Mouse (Mus musculus): Measurements from ENCODE around the gene Magi1.

Gene Magi1

DNA sequence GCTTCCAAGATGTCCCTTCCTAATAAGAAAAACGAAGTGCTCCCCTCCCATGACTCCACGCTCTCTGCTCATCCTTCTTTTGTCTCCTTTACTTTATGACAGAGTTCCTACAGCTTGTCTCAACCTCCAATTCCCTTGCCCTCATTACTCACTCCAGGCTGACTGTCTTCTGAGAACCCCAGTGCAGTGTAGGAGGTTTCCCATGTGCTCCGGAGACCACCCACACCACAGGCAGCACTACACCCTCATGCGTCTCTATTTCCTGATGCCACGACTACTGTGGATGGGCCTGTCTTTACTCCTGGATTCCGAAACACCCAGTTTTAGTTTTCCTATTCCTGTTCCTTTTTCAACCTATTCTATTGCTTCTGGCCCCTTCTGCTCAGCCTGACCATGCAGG lies 549.9 kb downstream of the Magi1 start:
- no peak for DNase-seq (ENCODE audit: low read depth, low spot score)

DNA sequence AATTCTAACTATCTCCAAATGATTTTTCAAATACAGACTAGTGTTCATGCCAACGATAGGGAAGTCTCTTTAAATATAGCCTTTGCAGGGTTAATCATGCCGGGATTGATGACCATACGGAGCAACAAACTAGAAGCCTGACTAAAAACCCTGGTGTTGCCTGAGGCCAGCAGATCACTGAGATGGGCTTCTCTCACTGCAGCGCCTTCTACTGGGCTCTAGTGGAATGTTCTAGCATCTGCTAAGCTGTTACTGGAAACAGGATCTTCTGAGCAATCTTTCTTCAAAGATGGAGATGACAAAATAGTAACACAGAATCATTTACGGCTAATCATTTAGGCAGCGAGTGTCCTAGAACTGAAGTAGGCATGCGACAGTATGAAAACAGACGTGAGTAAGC lies 554.0 kb downstream of the Magi1 start:
- DNase-seq (ENCODE audit: low read depth, low spot score): no peak

DNA sequence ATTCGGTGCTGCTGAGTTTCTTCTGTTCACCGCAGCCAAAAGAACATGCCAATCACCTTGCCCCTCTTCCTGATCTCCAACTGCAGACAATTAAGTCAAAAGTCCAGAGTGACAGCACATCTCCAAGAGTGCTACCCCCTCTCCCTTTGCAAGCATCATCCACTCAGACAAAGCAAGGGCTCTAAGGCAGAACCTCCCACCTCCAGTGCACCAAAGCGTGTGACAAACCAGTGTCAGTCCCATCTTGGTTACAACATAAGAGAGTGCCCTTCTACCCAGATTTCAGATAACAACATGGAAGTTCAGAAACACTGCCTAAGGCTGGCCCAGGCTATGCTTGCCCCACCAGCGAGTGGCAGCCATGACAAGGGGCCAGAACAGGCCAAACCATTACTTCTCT lies 554.9 kb downstream of the Magi1 start:
- DNase-seq (ENCODE audit: low read depth, low spot score): no peak

DNA sequence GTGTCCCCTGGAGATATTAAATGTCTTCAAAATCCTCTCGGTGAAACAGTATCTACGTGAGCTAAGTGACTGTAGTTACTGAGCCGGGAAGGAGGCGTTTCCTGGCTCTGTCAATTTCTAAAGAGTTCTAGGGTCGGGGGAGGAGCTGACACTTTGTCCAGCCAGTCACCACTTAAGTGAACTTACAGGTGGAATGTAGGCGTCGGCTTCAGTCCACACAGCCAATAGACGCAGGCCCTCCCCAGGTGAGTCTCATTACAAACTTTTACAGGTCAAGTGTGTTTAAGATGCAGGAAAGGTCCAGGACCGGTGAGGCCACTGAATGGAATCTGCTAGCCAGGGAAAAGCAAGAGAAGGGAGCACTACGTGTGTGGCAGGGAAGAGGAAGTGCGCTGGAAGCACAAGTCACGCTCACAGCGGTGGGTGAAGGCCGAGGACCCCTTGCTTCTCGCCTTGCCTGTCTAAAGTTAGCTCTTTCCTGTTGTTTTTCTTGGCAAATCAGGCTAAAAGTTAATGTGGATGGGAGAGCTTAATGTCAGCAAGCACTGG lies 556.0 kb downstream of the Magi1 start:
- no peak for DNase-seq (ENCODE audit: low read depth, low spot score)

DNA sequence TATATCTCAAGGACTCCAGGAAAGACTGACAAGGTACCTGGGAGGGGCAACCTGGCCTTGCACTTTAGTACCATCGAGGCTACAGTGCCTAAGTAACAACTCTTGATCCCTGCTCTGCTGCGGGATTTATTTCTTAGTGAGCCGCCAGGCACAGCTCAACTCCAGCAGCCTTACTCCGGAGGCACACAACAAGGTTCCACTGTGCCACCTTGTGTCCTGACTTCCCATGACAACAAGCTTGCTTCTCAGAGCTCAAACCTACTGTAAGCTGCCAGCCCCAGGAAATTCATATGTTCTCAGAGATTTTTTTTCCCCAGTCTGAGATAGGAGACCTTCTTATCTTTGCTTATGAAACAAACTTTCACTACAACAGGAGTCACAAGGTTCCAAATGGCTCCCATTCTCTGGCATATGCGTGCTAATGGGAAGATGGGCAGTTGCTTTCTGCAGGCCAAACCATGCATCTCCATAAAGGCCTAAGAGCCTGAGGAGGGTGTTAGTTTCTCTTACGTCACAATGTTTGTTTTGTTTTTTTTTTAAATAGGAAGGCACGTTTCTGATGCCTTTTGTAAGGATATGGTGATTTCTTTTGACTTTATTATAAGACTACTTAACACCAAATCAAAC lies 556.8 kb downstream of the Magi1 start:
- DNase-seq (ENCODE audit: low read depth, low spot score): no peak

DNA sequence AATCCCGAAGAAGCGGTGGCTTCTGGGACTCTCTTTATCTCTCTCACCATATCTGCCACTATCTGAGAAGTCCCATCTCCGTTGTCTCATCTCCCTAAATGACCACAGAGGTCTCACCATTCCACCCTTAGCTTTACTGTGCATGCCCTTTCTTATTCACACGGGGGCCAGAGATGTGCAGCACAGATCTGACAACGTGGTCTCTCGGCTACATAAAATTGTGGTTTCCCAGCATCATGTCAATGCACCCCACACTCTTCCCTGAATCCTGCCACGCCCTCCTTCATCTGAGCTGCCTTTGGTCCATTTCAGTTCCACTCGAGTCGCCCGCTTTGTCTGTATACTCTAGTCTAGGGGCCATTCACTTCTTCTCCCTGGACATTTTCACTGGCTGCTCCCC lies 557.6 kb downstream of the Magi1 start:
- DNase-seq (ENCODE audit: low read depth, low spot score): no peak

DNA sequence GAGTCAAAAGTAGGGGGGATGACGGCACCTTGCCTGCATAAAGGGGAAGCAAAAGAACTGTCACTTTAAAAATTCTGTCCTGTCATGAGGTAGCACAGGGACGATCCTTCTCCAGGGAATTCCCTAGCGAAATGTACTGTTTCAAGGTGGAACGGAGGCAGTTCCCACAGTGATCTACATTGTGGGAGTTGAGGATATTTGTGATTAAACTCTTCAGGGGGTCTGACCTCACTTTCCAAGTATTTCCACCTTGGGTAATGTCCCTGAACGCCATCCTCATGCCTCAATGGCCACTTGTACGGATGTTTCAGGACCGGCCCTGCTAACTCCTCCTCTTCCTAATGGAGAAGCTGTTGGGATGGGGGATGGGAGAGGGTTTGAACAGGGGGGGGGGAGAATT lies 559.0 kb downstream of the Magi1 start:
- DNase-seq (ENCODE audit: low read depth, low spot score): no peak

DNA sequence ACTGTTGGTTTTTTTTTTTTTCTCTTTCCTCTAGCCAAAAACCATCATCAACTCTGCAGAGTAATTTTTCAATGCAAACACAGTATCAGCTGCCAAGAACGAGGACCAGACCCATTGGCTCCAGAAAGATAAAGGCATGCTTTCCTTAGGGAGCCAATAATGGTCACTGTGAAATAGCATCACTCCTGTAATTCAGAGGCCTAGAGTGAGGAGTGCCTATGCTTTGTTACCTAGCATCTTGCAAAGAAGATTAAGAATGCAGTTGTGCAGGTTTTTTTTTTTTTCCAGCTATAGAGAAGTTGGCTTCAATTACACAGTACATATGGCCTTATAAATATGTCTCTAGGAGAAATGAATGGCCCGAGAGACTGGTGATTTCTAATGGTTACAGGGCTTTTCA lies 560.5 kb downstream of the Magi1 start:
- DNase-seq (ENCODE audit: low read depth, low spot score): no peak

DNA sequence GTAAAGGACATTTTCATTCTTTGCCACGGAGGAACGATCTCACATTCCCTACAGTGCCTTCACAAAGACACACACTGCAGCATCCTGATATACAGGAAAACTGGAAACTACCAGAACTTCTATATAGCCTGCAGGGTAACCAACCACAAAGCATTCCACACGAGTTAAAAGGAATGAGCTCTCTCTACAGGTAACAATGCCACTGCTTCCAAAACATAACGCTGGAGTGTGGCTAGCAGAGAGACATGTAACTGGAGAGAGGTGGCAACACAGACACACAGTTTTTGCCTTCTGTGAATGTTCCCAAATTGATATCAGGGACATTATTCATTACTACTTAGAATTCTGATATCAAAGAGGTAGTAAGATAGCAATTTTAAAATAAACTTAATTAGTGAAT lies 564.2 kb downstream of the Magi1 start:
- DNase-seq (ENCODE audit: low read depth, low spot score): no peak

DNA sequence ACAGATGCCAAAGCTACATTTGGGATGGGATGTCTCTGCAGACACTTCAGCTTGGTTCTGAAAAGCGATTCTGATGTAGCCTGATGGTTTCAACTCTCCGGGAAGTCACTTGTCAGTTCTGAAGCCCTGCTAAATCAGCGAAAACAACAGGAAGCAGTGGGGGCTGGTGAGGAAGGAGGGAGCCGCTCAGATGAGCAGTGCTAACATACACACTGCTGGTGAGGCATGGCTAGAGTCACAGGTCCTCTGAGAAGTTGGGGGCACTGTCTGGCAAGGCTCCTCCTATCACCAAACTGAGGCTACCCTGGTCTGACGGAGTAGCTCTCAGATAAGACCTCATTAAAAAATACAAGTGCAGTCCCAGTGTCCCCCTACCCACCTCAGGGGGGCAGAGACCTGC lies 565.3 kb downstream of the Magi1 start:
- DNase-seq (ENCODE audit: low read depth, low spot score): no peak

DNA sequence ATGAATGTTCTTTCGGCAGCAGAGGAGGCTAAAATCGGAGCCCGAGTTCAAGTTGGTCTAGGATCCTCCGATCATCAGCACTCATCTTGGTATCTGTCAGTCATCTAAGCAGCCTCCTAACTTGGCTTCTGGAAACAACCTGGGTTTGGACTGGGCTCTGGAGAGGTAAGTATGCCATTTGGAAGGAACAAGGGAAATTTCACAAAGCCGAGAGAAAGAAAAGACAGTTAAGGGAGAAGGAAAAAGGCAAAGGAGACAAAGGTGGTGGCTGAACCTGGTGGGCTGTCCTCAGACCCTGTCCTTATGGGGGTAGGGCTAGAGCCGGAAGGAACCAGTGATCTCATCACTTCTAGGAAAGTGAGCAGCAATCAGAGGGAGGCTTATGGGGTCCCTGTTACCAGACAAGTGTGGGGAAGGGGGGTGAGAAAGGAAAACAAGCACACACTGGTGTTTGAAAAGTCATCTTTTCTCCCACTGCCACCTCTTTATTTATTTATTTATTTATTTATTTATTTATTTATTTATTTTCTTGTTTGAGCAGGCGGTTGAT lies 565.8 kb downstream of the Magi1 start:
- DNase-seq (ENCODE audit: low read depth, low spot score): no peak

DNA sequence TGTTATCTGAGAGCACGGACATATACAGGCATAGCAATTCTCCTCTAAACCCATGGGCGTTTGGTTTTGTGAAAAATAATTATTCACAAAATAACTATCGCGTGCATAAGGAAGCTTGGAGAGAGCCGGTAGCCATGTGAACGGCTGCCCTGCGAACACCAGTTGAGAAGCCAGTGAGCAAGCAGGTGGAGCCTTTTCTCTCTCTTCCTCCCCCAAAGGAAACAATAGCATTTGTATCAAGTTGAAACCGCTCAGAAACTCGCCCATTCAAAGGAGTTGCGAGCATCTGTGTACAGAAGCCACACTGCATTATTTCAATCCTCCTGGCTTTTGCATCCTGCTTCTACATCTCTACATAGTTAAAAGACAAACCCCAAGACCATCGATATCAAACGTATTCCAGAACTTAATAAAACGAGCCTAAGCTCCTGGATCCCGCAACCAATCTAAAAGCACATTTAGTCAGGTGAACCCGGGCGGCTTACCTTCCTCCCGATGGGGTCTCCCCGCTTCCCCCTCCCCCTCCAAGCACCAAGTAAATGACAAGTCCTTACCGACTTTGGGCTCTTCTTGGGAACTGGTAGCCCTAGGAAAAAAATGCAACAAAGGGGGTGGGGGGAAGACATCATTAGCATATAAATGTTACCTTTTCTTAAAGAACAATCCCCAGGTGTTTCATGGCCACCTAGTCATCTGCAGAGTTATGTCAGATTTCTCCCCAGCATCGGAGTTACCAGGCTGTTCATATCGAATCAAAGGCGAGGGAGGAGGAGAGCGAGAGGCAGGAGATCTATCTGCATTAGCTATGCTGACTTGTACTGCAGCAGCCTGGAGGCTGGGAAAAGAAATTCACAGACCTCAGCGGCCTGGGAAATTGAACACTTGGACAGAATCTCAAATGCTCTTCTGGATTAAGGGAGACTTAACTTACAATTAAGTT lies 566.8 kb downstream of the Magi1 start:
- no peak for DNase-seq (ENCODE audit: low read depth, low spot score)

DNA sequence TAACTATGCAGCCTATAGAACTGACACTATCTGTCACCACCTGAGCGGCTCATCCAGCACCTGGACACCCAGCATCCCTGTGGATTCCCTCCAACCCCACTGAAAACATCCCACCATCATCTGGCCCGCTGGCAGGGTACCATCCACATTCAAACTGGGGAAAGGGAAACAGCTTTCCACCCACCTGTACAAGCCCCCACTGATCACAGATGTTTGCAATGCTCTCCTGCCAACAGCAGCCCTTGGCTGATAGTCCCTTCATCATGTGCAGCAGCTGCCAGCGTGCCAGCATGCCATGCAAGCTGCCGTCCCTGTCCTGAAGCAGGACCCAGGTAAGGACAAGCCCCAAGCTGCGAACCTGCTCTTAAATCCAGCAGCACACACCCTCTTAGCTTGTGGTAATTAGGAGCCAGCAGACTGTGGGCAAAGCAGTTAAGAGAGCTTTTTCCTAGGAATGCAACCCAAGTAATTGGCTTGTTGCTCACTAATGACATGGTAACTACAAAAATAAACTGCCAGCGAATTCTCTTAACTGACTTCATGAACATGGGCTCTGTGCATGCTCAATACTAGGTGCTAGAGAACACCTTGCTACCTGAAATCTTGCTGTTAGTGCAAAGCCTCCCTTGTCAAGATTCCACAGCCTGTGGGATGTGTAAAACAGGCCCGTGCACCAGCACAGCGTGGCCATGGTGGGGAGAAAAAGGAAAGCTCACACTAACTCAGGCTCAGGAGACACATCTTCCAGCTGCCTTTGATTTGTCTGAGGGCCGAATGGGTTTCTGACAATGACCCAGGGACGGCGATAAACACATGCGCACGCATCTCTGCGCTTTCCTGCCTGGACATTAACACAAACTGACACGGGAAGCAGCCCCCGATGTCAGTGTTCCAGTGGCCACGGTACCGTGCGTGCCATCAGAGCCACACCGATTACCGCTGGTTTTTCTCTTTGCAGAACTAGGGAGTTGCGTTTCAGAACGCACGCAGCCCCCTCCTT lies 568.2 kb downstream of the Magi1 start:
- DNase-seq (ENCODE audit: low read depth, low spot score): no peak

DNA sequence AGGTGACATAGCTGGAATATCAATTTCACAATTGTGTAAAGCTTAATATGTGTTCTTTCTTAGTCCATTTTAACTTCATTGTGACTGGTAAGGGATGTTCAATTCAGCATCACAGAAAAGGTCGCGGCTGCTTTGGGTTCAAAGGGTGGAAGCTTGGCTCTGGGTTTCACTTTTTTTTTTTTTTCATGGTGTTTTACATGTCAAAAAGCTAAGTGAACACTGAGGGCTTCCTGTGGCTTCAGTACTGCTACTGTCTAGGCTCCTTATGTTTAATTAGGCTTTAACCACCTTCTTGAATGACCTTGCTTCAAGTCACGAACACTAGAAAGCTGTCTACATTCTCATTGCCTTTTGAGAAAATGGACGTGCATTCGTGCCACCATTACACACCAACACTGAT lies 579.4 kb downstream of the Magi1 start:
- no peak for DNase-seq (ENCODE audit: low read depth, low spot score)

DNA sequence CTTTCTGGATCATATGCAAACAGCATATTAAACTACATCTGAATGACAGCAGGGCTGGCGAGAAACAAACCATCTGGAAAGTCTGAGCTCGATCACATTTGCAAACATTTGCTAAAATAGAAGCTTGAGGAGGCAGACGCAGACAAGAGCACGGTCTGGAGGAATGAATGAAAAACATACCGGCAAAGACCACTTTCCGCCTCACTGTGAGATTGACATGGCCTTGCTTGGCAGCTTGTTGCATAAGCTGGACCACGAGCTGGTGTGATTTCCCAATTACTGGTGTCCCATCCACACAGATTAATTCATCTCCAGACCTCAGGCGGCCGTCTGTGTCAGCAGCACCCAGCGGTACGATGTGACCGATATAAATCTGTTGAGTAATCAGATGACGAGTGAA lies 584.3 kb downstream of the Magi1 start:
- DNase-seq (ENCODE audit: low read depth, low spot score): no peak

DNA sequence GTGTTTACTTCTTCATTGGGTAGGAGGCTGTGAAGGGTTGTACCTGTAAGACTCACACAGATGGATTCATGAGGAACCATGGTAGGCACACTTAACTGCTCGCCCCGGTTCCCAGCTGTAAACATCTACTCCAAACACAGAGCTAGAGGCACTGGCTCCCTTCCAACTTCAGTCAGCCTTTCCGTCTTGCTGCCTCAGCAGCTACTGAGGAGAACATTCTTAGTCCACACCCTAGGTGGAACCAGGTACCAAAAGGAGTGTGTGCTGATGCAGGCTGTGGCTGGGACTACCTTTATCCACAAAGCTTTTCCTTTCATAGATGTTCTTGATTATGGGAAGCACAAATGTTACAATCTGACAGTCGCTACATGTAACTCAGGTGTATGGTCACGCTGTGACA lies 585.8 kb downstream of the Magi1 start:
- DNase-seq (ENCODE audit: low read depth, low spot score): no peak

DNA sequence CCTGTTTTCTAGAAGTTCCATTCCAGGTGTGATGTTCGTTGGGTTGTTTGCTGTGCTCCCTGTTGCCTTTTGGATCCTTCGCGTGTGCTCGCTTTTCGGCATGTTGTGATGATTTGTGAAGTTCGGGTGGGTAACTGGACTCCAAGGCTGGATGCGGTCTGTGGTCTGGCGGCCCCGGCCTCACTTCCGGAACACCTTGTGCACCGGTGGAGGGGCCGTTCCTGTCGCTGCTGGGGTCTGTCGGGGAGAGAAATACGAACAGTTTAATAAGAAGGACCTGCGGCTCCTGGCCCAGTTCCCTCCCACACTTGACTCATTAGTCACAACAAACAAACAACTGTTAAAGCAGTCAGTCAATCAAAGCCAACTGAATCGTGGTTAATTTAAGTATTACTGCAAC lies 605.0 kb downstream of the Magi1 start:
- peak; percentile 33 for DNase-seq (ENCODE audit: low read depth, low spot score)

DNA sequence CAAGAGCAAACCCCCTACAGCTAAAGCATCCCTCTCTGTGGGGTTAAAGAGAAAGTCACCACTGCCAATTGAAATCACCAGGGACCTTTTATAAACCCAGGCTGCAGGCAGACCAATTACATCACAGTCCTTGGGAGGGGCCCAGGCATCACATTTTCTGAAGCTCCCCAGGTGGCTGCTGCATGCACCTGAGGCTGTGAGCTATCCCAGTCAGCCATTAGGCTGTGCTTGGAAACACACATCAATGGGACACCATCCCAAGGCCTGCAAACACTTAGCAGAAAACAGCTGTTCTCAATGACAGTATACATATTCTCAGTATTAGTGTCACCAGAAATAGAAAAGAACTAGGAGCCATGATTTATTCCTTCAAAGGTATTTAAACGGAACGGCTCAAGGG lies 617.0 kb downstream of the Magi1 start:
- DNase-seq (ENCODE audit: low read depth, low spot score): no peak

DNA sequence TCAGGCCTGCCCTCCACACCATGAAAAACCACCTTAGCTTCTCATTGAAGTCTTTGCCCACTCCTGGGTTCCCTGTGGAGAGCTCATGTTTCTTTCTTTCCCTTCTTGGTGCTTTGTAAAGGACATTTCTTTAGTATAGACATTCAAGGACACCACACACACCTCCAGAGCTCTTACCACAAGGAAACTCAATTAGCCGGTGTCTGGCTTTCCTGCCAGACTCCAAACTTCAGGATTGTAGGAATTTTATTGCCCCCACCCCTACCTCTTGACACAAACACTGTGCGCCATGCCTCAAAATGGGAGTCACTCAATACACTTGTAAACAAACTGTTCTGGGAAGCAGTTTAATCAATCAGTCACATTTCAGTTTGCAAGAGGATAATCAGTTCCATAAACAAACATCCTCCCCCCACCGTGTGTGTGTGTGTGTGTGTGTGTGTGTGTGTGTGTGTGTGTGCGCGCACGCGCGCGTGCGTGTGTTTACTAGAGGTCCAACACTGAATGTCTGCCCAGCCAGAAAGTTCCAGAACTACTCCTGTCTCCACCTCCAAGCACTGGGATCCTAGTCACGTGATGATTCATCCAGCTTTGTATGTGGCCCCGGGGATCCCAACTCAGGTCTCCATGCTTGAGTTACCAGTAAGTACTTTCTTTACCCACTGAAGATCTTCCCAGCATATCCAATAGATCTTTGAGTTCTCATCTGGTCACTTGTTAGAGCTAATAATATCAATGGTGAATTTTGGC lies 618.5 kb downstream of the Magi1 start:
- no peak for DNase-seq (ENCODE audit: low read depth, low spot score)

DNA sequence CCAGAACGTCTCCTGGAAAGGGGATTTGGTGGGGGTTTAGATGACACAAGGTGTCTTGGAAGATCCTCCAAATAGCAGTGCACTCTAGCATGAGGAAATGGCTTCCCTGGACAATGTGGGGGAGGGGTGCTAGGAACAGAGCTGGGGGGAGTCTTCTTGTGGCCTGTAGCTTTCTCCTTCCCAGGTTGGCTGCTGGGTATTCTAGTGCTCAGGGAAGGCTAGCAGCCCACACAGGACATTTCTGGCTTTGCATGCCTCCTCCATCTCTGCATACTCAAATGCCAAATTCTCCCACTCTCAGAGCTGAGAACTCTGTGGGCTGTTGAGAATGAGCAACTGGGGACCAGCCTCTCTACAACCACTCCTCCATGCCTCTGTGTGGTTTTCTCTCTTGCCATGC lies 622.6 kb downstream of the Magi1 start:
- DNase-seq (ENCODE audit: low read depth, low spot score): no peak

DNA sequence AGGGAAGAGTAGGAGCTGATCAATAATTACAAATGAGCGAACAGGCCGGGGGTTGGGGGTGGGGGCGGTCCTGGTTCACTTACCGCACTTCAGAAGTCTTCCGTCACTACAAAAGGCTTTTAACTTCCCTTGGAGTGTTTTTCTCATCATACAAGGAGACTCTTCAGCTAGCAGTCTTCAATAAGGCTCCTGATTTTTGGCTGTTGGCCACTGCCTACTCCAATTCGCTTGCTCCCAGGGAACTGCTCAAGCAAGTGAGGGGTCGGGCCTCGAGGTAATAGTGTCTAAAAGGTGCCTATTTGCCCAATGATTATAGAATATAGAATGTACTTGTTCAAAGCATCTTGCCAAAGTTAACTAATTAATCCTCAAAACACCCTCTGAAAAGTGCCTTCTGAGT lies 624.2 kb downstream of the Magi1 start:
- no peak for DNase-seq (ENCODE audit: low read depth, low spot score)
